Mouse (Mus musculus): ENCODE measurements at regions not wholly inside any gene's neighbourhood (a gene's known extent, or its start where the extent isn't known, plus 50 kb on each side); places are given as distances from the start of the nearest gene placed in this dataset.
"Not testable (repeated sequence)": the region's sequence is repeated elsewhere in the genome, so short reads cannot be mapped to it uniquely, and the experiment has no call there.

- TF ChIP-seq POLR2A (IDR thresholded peaks at IDR 0.05; ENCODE audit: borderline replicate concordance, extremely low read depth, insufficient read depth, insufficient read length, poor library complexity, severe bottlenecking); CTCF (IDR thresholded peaks at IDR 0.05; ENCODE audit: borderline replicate concordance, extremely low read depth, insufficient read depth, insufficient read length): not testable (repeated sequence)
These were observed 92.3 kb downstream of the 9530068E07Rik start for GRCm38 (mm10) chr11:52488538-52488937.
